Mouse (Mus musculus) midbrain, postnatal 0 days (tissue): Measurements from ENCODE around the gene Olfr1375. TPM values are rescaled to one million over a fixed set of nuclear protein-coding genes. Genes with fewer than 3 reads are reported as not detected.

Source experiments
- ATAC-seq: fragments of 200-750 bp; cut with Nextera tagmentation; 2 replicates; pipeline ENCODE4 v1.8.0; 2017; ENCODE audit warnings: moderate number of reproducible peaks, mild to moderate bottlenecking, moderate TSS enrichment, moderate library complexity; ENCODE audit not compliant: low FRiP score
- DNase-seq: peaks from one replicate; pipeline ENCODE4 v3.0.0-alpha.2; 2015; ENCODE audit warnings: low spot score
- H3K27ac ChIP-seq: fragments of 300-500 bp; sonication (generic); 2 replicates; pipeline ENCODE4 v1.5.1; 2014; ENCODE audit warnings: low read depth, mild to moderate bottlenecking, low read length, mixed read lengths
- H3K27me3 ChIP-seq: fragments of 300-500 bp; sonication (generic); 2 replicates; pipeline ENCODE4 v1.6.1; 2014; ENCODE audit warnings: low read length, control low read depth, mixed read lengths; ENCODE audit not compliant: insufficient read depth
- H3K36me3 ChIP-seq: fragments of 300-500 bp; sonication (generic); 2 replicates; pipeline ENCODE4 v1.6.1; 2014; ENCODE audit warnings: low read length, control low read depth, mixed read lengths; ENCODE audit not compliant: insufficient read depth
- H3K4me1 ChIP-seq: fragments of 300-500 bp; sonication (generic); 2 replicates; pipeline ENCODE4 v1.6.1; 2014; ENCODE audit warnings: mild to moderate bottlenecking, control low read depth, antibody characterized with exemption, low read length, mixed read lengths; ENCODE audit not compliant: insufficient read depth
- H3K4me2 ChIP-seq: fragments of 300-500 bp; sonication (generic); 2 replicates; pipeline ENCODE4 v1.6.1; 2014; ENCODE audit warnings: low read depth, mild to moderate bottlenecking, low read length, mixed read lengths; ENCODE audit not compliant: poor library complexity, severe bottlenecking
- H3K4me3 ChIP-seq: fragments of 300-500 bp; sonication (generic); 2 replicates; pipeline ENCODE4 v1.5.1; 2014; ENCODE audit warnings: low read depth, mild to moderate bottlenecking, low read length, moderate library complexity
- H3K9ac ChIP-seq: fragments of 300-500 bp; sonication (generic); replicated peaks from 2 replicates; pipeline ENCODE4 v1.6.1; 2014; ENCODE audit warnings: mild to moderate bottlenecking, low read length, moderate library complexity, mixed read lengths; ENCODE audit not compliant: poor library complexity, severe bottlenecking
- H3K9me3 ChIP-seq: fragments of 300-500 bp; sonication (generic); 2 replicates; pipeline ENCODE4 v1.6.1; 2016; ENCODE audit warnings: low read length, control low read depth
- CTCF ChIP-seq: IDR thresholded peaks from 2 replicates; pipeline ENCODE4 v1.5.1; 2016; ENCODE audit warnings: antibody characterized with exemption, mild to moderate bottlenecking
- WGBS: fragments of 180-500 bp; shearing (Covaris S2); extraction: QIAGEN DNeasy Blood & Tissue Kit; methylation state at CpG from one replicate; pipeline ENCODE4 v1.1.7; 2014; 5-methylcytosine and 5-hydroxymethylcytosine counted together
- polyA plus RNA-seq: library from polyadenylated mRNA; unstranded; fragments of >200 nt; fragmentation: Nextera tagmentation; extraction: Ambion mirVana; gene quantifications from 2 replicates; pipeline ENCODE4 v1.2.1, GENCODE M21; 2015
- total RNA-seq: library from RNA; depleted of rRNA; stranded (reverse); fragments of >200 nt; gene quantifications from 2 replicates; pipeline ENCODE4 v1.2.3, GENCODE M21; 2014

Gene Olfr1375
- total and polyA plus RNA-seq, 2 experiments from 2014 or later: not detected

DNA sequence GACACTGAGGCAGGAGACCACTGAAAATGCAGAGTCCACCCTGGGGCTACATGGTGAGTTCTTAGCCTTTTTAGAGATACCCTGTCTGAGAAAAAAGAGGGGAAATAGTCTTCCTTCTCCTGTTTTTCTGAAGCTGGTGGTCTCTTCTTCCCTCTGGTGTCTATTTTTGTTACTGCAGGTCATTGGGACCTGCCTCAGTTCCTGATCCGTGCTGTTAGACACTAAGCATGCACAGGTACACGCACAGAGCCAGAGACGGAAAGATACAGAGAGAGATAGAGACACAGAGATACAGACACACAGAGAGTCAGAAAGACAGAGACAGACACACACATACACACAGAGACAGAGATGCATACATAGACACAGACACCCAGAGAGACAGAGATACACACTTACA is 5.3 kb downstream of the Olfr1375 start:
- peak; percentile 82 for TF ChIP-seq CTCF
- Histone ChIP-seq H3K27me3 (no peaks in the 10 kb centered on the region), H3K9me3 (no peaks in the 10 kb centered on the region), H3K36me3 (no peaks in the 10 kb centered on the region), H3K4me3 (no peak overlapping the region), H3K9ac (no peak overlapping the region), H3K27ac (no peak overlapping the region), H3K4me2 (no peak overlapping the region), H3K4me1 (no peaks in the 10 kb centered on the region)
- DNase-seq (peak; percentile 32), ATAC-seq (no peak)
- 43% methylated on average over 3 of the region's 3 CpGs for WGBS

DNA sequence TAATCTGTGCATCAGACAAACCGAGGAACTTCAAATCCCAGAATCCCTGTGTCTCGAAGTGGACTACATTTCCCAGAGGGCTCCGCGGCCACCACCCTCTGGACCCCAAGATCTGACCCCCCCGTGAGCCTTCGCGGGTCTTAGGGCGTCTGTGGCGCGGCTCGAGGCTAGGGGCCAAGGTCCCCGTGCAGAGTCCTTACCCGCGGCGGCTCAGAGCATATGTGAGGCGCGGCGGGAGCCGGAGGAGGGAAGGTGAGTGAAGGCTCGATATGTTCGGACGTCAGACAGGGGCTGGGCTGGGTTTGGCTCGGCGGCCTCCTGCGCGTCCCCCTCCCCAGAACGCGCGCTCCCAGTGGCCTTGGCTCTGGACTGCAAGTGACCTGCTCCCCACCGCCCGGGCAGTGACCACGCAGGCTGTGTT is 11.3 kb downstream of the Olfr1375 start, which contains the start of gene Zfp354a:
Gene Zfp354a, plus strand, starts transcription at position 107 of the 421 bp plus-strand sequence.
- no peaks in the 10 kb centered on the region for H3K27me3 ChIP-seq
- under 1% methylated on average over 30 of the region's 32 CpGs for WGBS
- ATAC-seq (peak; percentile 91), DNase-seq (peak; percentile 89)
- peak within 1 kb of the TSS; percentile 70 for H3K27ac ChIP-seq
- H3K9me3 ChIP-seq: no peaks in the 10 kb centered on the region
- peak within 1 kb of the TSS; percentile 80 for H3K4me3 ChIP-seq
- H3K36me3 ChIP-seq: peaks cover 17% of the 10 kb centered on the region
- 0 out of 2 replicates have a peak, but pooled peaks cover 3% of the 10 kb centered on the region for H3K4me1 ChIP-seq
- peak; percentile 48 for TF ChIP-seq CTCF
- peak within 1 kb of the TSS; percentile 75 for H3K9ac ChIP-seq
- H3K4me2 ChIP-seq: peak within 1 kb of the TSS; percentile 77

DNA sequence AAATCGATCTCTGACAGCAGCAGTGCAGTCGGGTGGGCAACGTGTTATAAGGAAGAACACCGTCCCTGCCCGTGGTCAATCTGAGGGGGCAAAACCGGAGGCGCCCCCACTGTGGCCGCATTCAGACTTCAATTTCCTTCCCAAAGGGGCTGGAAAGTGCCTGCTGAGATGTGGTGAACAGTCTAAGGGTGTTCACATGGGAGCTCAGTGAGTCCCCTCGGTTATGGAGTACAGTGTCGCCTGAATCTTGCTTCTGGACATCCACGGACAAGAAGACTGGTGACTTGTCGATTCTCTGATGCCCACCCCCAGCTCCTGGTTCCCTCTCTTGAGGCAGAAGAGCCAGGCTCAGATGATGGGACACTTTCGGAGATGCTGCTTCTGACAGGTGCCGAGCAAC is 11.7 kb downstream of the Olfr1375 start:
- 13% methylated on average over 14 of the region's 14 CpGs for WGBS
- Histone ChIP-seq H3K27me3 (no peaks in the 10 kb centered on the region), H3K4me1 (0 out of 2 replicates have a peak, but pooled peaks cover 3% of the 10 kb centered on the region), H3K9ac (peak overlapping the region; percentile 75), H3K27ac (peak overlapping the region; percentile 70; the same call in 1 of the 2 replicates), H3K4me3 (peak overlapping the region; percentile 80), H3K4me2 (peak overlapping the region; percentile 77), H3K36me3 (peaks cover 20% of the 10 kb centered on the region), H3K9me3 (no peaks in the 10 kb centered on the region)
- TF ChIP-seq CTCF: no peak
- DNase-seq (no peak), ATAC-seq (0 out of 2 replicates have a peak, but pooled peaks have one; percentile 33)

DNA sequence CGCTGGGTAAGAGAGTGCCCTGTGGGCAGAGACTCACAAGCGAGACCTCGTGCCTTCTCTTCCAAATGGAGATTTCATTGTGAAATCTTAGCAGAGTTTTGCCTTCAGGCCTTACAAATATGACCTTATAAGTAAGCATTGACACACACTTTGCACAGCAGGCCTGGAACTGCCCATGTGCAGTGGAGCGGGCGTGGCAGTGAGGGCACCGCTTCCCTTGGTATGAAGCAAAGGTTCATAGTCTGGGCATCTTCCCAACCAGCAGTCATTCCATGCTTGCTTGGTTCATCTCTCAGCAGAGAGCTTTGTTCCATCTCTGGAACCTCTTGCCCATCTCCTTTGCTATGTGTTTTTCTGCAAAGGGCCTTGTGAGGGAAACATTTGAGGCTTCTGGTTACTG is 13.1 kb downstream of the Olfr1375 start:
- Histone ChIP-seq H3K27me3 (no peaks in the 10 kb centered on the region), H3K9me3 (no peaks in the 10 kb centered on the region), H3K4me1 (0 out of 2 replicates have a peak, but pooled peaks cover 3% of the 10 kb centered on the region), H3K4me2 (no peak overlapping the region), H3K36me3 (peaks cover 30% of the 10 kb centered on the region), H3K9ac (no peak overlapping the region), H3K4me3 (no peak overlapping the region), H3K27ac (no peak overlapping the region)
- no peak for TF ChIP-seq CTCF
- 97% methylated on average over 6 of the region's 6 CpGs for WGBS
- ATAC-seq (no peak), DNase-seq (no peak)

DNA sequence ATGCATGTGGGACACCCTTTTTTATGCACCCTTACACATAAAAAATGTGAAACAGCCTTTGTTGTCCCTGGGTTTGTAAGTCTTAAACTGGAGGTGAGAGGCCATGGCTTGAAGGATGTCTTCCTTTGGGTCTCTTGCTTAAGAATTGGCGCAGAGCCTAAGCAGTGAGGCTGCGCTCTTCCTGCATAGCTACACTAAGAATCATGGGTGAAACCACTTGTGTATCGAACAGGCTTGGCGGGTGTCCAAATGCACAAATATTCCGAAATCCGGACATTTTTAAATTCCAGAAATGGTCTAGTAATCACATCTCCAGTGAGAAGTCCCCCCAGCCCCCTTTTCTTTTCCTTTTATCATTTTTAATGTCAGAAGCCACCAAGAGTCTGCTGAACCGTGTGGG is 15.4 kb downstream of the Olfr1375 start:
- no peak overlapping the region for H3K4me3 ChIP-seq
- 93% methylated on average over 7 of the region's 7 CpGs for WGBS
- ATAC-seq (no peak), DNase-seq (no peak)
- H3K27ac ChIP-seq: no peak overlapping the region
- H3K27me3 ChIP-seq: no peaks in the 10 kb centered on the region
- H3K9ac ChIP-seq: no peak overlapping the region
- no peaks in the 10 kb centered on the region for H3K9me3 ChIP-seq
- TF ChIP-seq CTCF: no peak
- H3K4me1 ChIP-seq: 0 out of 2 replicates have a peak, but pooled peaks cover 3% of the 10 kb centered on the region
- H3K4me2 ChIP-seq: no peak overlapping the region
- peaks cover 48% of the 10 kb centered on the region for H3K36me3 ChIP-seq

DNA sequence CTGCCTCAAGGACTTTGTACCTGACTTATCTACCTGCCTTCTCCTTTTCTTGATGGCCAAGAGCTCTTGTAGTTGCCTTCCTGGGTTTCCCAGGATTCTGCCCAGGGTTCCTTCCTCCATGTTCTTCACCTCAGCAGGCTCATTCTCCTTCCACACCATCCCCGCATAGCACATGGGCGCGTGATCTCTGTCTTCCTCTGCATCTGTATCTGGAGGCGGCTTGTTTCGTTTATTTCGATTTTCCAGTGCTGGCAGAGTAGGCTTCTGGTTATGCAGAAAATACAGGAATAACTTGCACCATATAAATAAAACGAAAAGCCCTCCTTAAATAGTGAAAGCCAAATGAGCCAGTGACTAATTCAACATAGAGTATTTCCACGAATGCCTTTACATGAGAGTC is 15.9 kb downstream of the Olfr1375 start:
- H3K9me3 ChIP-seq: no peaks in the 10 kb centered on the region
- H3K4me1 ChIP-seq: 0 out of 2 replicates have a peak, but pooled peaks cover 3% of the 10 kb centered on the region
- no peak overlapping the region for H3K27ac ChIP-seq
- no peak overlapping the region for H3K4me3 ChIP-seq
- no peak for DNase-seq
- H3K4me2 ChIP-seq: no peak overlapping the region
- no peaks in the 10 kb centered on the region for H3K27me3 ChIP-seq
- H3K9ac ChIP-seq: no peak overlapping the region
- WGBS: 97% methylated on average over 8 of the region's 8 CpGs
- TF ChIP-seq CTCF: no peak
- H3K36me3 ChIP-seq: peaks cover 50% of the 10 kb centered on the region
- ATAC-seq: no peak
